Mouse (Mus musculus) cerebellum, adult 2 months (tissue): Measurements from ENCODE around the gene Spata5.

Experiments used
- CTCF ChIP-seq: fragments of 200-500 bp; IDR thresholded peaks from 2 replicates; pipeline ENCODE4 v1.5.1; 2011; ENCODE audit warnings: low read depth, mild to moderate bottlenecking, control low read depth, low read length, moderate library complexity, borderline replicate concordance; ENCODE audit not compliant: insufficient read depth
- POLR2A ChIP-seq: fragments of 200-500 bp; IDR thresholded peaks from 2 replicates; pipeline ENCODE4 v1.6.1; 2011; ENCODE audit warnings: low read length, control low read depth, borderline replicate concordance; ENCODE audit not compliant: insufficient read depth

DNA sequence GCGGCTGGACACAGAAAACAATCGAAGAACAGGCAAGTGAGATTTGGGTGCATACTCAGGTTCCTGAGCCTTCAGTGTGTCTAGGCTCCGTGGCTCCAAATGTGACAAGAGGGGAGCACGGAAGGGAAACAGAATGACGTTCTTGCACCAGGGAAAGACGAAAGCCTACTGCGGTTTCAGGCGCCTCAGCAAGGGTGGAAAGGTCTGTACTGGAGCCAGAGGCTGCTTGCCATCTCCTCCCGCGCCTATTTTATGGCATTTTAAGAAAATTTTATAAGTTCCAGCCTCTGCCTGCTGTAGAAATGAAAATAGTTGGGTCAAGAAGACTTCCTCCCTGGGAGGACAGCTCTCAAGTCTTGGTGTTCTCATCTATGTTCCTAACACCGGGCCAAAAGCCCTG, 46.0 kb upstream of the Spata5 start:
- TF ChIP-seq CTCF (no peak), POLR2A (no peak)
